Mouse (Mus musculus) gastrocnemius, postnatal 36 days (tissue): ENCODE data around the gene Cdk5rap1. TPM values are rescaled to one million over a fixed set of nuclear protein-coding genes. Genes with fewer than 3 reads are reported as not detected.

Experiments used
- total RNA-seq, 2 experiments: library from RNA; stranded (reverse); gene quantifications; 2 replicates each; pipeline ENCODE4 v1.2.3; 2021

Gene Cdk5rap1
- total RNA-seq, 2 experiments from 2014 or later = 11.1 to 12.5 TPM

Other genes with a start within 250 kb of the Cdk5rap1 start
- not detected for gene Bpifa3, start 242.7 kb downstream of the Cdk5rap1 start, total RNA-seq
- gene Bpifa1, start 230.1 kb downstream of the Cdk5rap1 start, total RNA-seq = not detected
- not detected for gene Bpifa5, start 210.4 kb downstream of the Cdk5rap1 start, total RNA-seq
- not detected for gene Bpifb1, start 182.2 kb downstream of the Cdk5rap1 start, total RNA-seq
- not detected for gene Bpifb5, start 149.3 kb downstream of the Cdk5rap1 start, total RNA-seq
- gene Bpifb9a, start 115.2 kb downstream of the Cdk5rap1 start, total RNA-seq = not detected
- not detected for gene Bpifb9b, start 65.8 kb downstream of the Cdk5rap1 start, total RNA-seq
- 100 to 1,000 TPM; 221 to 230 TPM for gene Snta1, start 35.1 kb upstream of the Cdk5rap1 start, total RNA-seq
- 10 to 100 TPM; 12.2 to 16.3 TPM for gene Cbfa2t2, start 63.5 kb upstream of the Cdk5rap1 start, total RNA-seq
- not detected for gene 1700003F12Rik, start 174.1 kb upstream of the Cdk5rap1 start, total RNA-seq
- not detected for gene Actl10, start 178.8 kb upstream of the Cdk5rap1 start, total RNA-seq
- under 1 TPM; 0.27 to 0.28 TPM for gene Necab3, start 185.9 kb upstream of the Cdk5rap1 start, total RNA-seq
- gene E2f1, start 196.9 kb upstream of the Cdk5rap1 start, total RNA-seq = under 1 TPM; 0.48 to 0.69 TPM
- gene Pxmp4, start 230.7 kb upstream of the Cdk5rap1 start, total RNA-seq = 10 to 100 TPM; 10.8 to 11.8 TPM
- 1 to 10 TPM; 2.2 to 2.3 TPM for gene Zfp341, start 240.3 kb upstream of the Cdk5rap1 start, total RNA-seq
- not detected for gene 4930519P11Rik, start 240.4 kb upstream of the Cdk5rap1 start, total RNA-seq